Mouse (Mus musculus) CD4-positive, CD25-positive, alpha-beta regulatory T cell, adult 9 weeks (primary cell): ENCODE measurements around the gene Mgat5b. TPM values are rescaled to one million over a fixed set of nuclear protein-coding genes. Genes with fewer than 3 reads are reported as not detected.

Experiments used
- polyA plus RNA-seq: library from polyadenylated mRNA; unstranded; fragments of 100-300 nt; shearing (Covaris generic); gene quantifications from one replicate; pipeline ENCODE4 v1.2.1, GENCODE M21; 2017

Gene Mgat5b
- polyA plus RNA-seq = not detected

GRCm38 (mm10) chr11:116918323-116919185, at the start of gene Mgat5b:
Mgat5b (plus strand) TSS chr11:116918863.

Other genes starting within 250 kb of the Mgat5b start
- 0.45 TPM for gene St6galnac1, start 143.4 kb upstream of the Mgat5b start, polyA plus RNA-seq
- gene Mxra7, start 90.8 kb upstream of the Mgat5b start, polyA plus RNA-seq = not detected
- gene Mettl23, start 75.6 kb upstream of the Mgat5b start, polyA plus RNA-seq = 234 TPM
- gene Jmjd6, start 75.4 kb upstream of the Mgat5b start, polyA plus RNA-seq = 74.6 TPM
- 28.4 TPM for gene Mfsd11, start 66.4 kb upstream of the Mgat5b start, polyA plus RNA-seq
- 64.8 TPM for gene Srsf2, start 65.8 kb upstream of the Mgat5b start, polyA plus RNA-seq
- gene Sec14l1, start 196.3 kb downstream of the Mgat5b start, polyA plus RNA-seq = 31.4 TPM